Mouse (Mus musculus): ENCODE results near the gene Ermn. TPM values are rescaled to one million over a fixed set of nuclear protein-coding genes. Genes with fewer than 3 reads are reported as not detected.

Ermn gene
- polyA plus RNA-seq (2015; fragmentation: Nextera tagmentation; extraction: Ambion mirVana): not detected in 2 replicates

DNA sequence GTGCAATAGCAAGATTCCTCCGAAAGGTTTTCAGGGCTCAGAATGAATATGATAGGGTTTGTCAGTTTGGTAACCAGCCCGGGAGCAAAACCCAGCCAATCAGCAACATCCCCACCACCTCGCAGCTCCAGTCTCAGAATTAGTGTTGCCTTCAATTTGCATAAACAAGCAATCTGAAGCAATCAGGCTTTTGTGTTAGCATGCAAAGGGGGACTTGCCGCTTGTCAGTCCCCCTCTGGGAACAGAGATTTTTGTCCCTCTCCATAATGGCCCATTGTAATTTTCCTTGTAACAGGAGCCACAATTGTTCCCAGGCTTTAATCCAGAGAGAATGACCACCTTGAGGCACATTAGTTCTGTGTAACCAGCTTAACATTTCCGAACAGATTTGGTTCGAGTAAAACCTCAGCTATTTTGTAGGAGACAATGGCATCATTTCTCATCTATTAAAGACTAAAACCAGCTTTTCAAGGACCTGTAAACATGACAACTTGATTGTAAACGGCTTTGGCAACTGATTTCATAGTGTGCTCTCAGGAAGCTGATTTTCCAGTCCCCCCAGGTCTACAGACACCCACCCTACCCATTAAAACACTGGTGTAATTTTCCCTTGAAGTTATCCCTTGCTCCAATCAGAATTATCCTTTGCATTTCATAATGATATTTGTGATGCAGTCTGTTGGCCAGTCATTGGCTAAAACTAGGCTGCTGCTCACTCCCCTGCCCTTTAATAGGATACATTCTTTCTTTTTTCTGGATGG, at the start of gene Ermn:
Gene Ermn (minus strand): TSS at position 44 of the 761 bp plus-strand sequence.

DNA sequence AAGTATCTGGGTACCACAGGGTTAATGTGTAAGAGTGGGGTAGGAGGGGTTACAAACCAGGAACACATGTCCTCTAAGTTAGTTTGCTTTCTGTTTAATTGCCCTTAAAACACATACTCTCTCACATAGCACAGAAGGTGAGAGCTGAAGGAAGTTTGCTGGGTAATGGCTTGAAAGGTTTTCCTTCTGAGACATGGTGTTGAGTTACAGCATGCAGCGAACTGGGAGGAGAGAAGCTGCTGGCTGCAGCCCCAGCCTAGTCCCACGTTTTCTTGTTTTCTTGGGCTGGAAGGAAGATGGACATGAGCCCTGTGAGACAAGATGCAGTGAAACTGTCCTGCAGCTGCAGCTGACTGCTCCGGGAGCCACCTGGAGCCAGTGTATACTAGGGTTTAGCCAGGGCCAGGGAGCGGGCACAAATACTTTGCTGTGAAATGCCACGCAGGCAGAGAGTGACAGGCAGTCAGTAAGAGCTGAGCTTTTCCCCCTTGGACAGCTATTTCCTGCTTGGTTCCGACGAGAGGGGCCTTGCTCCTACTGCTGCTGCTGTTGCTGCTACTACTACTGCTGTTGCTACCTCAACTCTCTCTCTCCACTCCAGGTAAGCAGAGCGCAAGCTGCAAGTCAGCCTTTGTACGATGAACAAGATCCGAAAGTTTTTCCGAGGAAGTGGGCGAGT, 54.8 kb downstream of the Ermn start, which contains the start of gene Galnt5:
Gene Galnt5 (plus strand): TSS at position 133 of the 679 bp plus-strand sequence.

Other genes starting within 250 kb of the Ermn start
- 0.35 and 0.38 TPM in 2 replicates for gene Galnt5, start 55.0 kb downstream of the Ermn start, polyA plus RNA-seq (2015; fragmentation: Nextera tagmentation; extraction: Ambion mirVana)
- 4.3 and 4.6 TPM in 2 replicates for gene Cytip, start 142.7 kb upstream of the Ermn start, polyA plus RNA-seq (2015; fragmentation: Nextera tagmentation; extraction: Ambion mirVana)